Mouse (Mus musculus) adrenal gland, postnatal 10 days (tissue): ENCODE measurements around the gene Ccdc33. TPM values are rescaled to one million over a fixed set of nuclear protein-coding genes. Genes with fewer than 3 reads are reported as not detected.
A peak's percentile ranks its signal among the peaks of the same experiment; 100 is the strongest.

Source experiments
- DNase-seq: peaks from one replicate; pipeline ENCODE4 v3.0.0; 2021; ENCODE audit warnings: mixed read lengths
- total RNA-seq, 2 experiments: library from RNA; stranded (reverse); gene quantifications; 2 replicates each; pipeline ENCODE4 v1.2.3; 2021

Ccdc33 gene
- total RNA-seq, 2 experiments from 2014 or later, result 0.12 TPM; not detected in 1

DNA sequence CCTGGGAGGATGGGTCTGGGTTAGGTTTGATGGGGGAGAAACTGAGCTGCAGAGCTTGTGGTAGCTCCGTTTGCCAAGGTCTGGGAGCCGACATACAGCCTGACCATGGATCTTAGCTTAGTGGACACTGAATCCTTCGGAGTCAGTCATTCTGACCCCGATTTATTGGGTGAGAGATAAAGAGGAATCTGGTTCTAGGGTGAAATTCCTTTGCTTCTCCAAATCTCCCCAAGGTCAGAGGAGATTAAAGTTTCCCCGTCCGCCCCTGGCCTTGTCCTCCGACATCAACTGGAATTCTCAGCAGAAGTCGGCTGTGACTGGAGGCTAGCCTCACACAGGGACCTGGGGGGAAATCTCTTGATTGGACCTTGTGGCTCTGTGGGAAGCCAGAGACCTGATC, 107.1 kb downstream of the Ccdc33 start:
- no peak for DNase-seq

DNA sequence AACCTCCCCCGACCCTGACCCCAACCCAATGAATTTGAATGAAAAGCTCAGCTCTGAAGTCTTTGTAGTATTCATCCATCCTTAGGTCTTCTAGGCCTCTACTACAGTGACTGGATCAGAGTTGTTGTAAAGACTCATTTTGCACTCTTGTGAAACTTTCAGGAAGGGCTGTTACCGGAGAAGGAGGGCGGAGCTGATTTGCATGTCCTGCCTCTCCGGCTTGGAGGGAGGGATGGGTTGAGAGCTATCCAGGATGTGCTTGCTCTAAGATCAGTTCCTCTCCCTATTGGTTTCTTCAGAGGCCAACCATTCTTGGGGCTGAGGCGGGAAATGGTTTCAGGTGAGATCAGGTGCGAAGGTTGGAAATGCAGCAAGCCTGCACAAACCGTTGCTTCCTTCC, 107.6 kb downstream of the Ccdc33 start:
- peak; percentile 67 for DNase-seq

DNA sequence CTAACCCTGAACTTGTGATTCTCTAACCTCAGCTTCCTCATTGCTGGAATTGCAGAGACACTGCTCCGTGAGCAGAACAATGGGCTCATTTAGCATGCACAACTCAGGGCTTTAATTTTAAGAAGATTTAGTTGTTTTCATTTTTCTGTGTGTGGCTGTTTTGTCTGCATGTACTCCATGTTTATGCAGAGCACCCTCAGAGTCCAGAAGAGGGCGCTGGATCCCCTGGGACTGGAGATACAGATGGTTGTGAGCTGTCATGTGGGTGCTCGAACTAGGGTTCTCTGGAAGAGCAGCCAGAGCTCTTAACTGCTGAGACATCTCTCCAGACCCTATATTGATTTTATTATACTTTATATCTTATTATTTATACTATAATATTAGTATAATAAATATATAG, 109.0 kb downstream of the Ccdc33 start:
- DNase-seq, result no peak

DNA sequence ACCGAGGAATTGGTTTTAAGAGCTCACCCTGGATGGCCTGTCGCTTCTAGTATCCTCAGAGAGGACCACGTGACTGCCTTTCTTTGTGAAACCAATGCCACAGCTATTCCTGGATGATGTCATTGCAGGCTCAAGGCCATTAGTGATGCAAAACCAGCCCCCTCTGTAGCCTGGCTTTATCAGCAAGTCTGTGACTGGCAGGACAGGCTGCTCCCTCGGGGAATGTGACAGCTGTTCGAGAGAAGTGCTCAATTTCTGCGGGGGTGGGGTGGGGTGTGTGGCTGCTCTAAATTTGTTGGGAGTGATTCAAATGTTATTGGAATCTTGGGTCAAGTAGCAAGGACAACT, 109.6 kb downstream of the Ccdc33 start:
- peak; percentile 86 for DNase-seq

DNA sequence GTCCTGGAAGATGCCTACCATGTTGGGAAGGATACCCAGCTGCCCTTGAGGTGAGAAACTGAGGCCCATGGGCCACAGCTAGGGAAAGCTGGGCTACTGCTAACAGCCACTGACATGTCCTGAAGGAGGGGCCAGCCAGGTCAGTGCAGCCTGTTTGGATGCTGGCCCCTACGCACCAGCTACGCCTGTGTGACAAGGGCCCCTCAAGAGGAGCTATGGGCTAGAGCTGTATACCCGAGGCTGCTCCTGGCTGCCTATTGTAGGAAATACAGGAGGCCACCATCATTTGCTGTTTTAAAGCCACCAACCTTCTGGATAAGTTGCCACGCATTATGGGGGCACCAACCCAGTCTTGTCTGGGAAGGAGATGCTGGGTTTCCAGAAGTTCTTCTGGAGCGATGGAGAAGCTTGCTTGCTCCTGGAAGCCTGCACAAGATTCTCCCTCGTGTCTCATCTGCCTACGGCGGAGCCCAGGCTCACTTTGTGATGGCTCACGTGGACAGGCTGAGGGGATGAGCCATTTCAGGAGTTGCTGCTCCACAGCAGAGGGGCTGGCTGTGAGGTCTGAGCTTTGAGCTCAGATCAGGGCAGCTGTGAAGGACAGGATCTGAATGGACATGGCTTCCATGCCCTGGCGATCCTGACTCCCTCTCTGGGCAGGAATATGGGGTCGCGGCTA, 110.1 kb downstream of the Ccdc33 start:
- no peak for DNase-seq

DNA sequence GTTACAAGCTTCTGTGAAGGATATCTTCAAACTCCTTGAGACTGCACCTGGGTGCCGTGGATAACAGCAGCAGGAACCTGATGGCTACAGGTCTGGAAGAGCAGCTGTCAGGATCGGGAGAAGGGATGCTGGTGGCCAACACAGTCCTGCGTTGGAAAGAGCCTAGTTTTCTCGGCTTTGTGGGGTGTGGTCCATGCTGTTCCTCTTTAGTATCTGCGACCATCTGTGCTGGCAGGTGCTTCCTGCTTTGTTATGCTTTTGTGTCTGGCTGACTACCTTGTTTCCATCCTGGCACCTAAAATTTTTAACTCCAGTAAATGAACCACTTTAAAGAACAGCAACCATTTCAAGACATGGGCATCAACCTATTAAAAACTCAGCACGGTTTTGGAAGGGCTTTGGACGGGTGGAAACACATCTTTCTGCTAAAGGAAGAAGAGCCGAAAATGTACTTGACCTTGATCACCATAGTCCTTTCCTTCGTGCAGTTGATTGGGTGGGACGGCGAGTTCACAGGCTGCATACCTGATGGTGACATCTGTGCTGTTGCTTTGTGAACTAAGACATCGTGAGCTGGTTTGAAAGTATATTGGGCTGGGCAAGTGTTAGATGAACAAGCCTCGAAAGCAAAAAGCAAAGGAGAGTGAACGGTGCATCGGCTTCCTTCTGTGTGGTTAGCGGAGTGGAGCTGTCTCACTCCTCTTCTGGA, 112.7 kb downstream of the Ccdc33 start, which contains the start of gene Cyp11a1:
TSS of gene Cyp11a1 (plus strand) at position 659 of the 709 bp plus-strand sequence.
- DNase-seq, result no peak

DNA sequence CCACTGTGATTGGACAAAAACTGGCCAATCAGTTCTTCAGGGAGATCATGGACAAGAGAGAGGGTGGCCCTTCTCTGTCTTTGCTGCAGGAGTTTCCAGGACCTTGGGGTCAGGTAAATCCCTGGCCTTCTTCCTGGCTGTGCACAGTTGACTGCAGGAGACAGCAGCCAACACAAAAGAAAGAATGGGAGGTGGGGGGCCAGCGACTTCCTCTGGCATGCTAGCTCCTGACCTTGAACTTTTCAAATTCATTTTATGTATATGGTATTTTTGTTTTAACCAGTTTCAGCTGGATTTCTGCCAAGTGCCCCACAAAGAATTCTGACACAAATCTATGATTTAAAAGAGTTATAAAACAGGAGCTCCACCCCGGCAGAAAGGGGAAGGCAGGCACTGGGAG, 115.4 kb downstream of the Ccdc33 start:
- peak; percentile 75 for DNase-seq

DNA sequence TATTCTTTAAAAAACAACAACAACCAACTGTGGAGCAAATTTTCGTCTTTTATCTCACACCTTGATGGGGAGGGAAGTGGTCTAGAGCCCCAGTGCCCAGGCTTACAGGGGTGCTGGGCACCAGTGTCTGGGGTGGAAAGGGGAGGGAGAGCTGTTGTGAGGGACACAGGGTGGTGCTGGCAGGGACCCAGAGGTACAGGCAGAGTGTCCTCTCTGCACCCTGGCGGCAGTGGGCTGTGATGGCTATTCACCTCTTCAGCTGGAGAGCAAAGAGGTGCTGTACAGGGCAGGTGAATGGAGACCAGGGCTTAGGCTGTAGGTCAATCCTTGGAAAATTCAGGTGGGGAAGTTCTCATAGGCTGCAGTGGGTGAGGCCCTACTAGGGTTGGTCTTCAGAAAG, 118.9 kb downstream of the Ccdc33 start:
- peak; percentile 71 for DNase-seq

DNA sequence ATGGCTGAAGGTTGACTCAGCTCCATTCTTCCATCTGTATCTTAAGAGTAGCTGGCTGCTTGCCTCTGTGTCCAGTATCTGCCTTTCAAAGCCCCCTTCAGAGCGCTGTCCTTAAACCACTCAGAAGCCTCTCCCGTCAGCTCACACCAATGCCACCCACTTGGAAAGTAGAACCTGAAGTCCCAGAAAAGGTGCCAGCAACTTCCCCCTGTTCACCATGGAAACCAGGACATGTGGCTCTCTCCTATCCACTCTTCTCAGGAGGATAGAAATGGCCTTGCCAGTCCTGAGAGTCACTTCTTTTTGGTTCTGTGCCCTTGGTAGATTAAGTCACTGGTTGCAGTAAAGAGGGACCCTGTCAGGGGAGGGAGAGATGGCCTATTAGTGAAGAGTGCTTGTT, 119.9 kb downstream of the Ccdc33 start:
- DNase-seq, result no peak

DNA sequence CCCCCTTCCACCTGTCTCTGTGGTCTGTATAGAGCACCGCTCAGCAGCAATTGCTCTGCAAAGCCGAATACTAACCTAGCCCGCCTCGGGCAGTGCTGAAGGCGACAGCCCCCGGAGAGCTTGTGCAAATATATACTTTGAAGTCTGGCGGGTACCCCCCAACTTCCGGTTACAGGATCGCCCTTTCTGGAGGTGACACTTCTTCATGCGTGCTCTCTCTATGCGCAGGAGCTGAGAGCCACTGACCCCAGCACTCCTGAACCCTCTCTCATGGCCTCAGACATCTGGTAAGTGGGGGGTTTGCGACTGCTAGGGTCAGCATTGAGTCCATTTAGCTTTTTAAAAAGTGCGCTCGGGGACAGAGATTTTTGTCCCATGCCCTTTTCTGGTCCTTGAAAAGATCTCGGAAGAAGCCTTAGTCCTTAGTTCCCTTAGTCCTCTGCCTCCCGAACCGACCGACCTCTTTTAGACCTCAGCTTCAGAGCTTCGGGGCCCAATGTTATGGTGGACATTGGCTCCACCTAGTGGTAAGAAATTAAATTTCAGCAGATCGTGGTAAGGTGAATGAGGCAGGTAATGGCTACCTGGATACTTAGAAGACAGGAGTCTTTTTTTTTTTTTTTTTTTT, 120.5 kb downstream of the Ccdc33 start:
- peak; percentile 65 for DNase-seq

DNA sequence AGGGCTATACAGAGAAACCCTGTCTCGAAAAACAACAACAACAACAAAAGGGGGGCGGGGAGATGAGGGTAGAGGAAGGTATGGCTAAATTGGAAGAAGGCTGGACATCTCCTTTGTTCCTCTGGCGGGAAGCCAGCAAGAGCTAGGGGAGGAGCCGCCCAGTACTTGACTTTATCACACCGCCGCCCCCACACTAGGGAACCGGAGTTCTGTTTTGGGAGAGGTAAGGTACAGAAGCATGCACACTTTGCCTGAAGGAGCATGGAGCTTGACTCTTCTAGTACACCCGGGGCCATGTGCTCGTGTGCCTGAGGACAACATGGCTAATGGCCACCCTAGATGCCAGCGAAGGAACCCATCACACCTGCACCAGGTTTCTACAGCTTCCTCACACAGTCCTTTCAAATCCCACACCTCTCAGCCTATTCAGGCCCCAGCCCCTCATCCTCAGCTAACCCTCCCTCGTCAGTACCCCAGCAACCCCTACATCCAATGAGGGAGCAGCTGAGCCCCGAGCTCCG, 121.1 kb downstream of the Ccdc33 start:
- DNase-seq, result no peak

DNA sequence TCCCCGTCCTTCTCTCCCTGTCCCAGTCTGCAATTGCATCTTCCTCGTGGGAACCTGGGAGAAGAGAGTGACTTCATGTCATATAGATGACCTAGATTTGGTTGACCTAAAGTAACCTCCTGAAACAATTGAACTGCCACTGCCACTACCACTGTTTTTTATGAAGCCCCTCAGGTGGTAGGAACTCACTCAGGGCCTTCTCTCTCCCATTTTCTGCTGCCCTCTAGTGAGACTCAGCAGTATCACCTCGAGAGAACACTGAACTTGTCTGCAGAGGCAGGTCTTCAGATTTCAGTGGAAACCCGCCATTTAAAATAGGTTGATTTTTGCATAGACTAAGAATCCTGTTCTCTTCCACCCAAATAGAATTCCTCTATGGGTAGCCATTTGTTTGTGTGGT, 123.3 kb downstream of the Ccdc33 start:
- no peak for DNase-seq

DNA sequence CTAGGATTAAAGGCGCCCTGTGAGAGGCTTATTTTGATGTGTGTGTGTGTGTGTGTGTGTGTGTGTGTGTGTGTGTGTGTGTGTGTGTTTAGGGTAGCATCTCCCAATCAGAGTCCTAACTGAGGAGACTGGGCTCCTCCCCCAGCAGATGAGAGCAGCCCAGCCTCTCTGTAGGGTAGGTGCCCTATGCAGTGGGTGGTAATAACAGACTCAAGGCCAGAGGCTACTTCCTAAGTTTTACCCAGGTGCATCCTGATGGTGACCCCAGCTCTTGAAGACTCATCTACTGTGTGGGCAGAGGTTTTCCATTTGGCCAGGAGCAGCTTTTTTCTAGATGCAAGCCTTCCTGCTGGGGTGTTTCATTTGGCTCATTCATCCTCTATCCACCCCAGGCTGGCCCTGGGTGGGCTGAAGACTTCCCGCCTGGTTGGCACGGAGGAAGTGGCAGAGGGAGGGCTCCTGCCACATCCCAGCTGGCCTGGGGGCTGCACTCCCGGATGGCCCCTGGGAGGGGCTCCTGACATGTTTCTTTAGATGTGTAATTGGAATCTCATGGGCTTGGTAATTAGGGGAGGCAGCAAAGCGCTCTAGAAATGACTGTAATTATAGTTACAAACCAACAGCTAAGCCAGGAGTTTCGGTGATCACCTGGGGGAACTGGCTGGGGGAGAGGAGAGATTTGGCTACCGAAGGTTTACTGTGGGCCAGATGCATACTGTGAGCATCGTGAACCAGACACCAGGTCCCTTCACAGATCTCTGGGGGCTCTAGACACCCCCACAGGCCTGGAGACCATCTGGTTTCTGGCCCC, 125.6 kb downstream of the Ccdc33 start:
- DNase-seq, result no peak

DNA sequence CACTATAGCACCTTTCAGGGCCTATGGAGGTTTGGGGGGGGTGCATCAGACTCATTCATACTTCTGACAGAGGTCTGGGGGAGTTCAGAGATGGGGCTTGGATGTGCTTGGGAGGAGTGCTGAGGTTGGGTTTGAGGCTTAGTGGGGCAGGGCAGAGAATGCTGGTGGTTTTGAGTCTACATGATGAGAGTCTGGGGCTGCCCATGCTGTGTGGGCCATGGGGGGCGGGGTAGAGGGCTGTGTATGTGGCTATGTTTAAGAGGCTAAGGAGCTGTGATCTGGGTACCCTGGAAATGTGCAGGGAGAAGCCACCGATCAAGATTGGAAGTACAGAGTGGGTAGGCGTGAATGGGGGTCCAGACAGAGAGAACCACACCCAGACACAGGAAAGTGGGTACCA, 126.6 kb downstream of the Ccdc33 start:
- DNase-seq, result no peak

DNA sequence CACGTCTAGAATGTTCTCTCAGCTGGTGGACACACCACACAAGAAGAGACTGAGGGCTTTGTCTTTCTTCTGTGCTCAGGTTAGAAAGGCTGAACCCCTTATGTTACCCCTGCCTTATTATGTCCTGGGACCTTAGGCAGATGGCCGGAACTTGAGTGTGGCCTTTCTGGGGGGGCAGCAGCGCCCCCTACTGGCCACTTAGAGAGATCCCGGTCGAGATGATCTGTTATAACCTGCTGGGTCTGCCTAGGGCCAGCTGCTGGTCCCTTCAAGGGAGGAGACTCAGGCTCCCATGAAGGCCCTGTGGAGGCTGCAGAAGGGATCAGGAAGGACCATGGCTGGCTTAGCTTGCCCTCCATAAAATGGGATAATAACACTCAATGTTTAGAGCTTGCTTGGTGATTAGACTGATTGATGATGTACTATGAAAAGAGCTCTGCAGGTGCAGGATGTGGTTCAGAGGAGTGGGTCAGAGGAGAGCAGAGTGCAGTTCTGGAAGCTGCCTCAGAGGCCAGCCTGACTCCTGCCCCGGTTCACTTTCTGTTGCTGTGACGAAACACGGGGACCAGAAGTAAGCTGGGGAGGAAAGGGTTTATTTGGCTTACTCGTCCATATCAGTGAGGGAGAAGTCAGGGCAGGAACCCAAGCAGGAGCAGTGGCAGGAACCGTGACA, 128.0 kb downstream of the Ccdc33 start:
- DNase-seq, result peak; percentile 69

DNA sequence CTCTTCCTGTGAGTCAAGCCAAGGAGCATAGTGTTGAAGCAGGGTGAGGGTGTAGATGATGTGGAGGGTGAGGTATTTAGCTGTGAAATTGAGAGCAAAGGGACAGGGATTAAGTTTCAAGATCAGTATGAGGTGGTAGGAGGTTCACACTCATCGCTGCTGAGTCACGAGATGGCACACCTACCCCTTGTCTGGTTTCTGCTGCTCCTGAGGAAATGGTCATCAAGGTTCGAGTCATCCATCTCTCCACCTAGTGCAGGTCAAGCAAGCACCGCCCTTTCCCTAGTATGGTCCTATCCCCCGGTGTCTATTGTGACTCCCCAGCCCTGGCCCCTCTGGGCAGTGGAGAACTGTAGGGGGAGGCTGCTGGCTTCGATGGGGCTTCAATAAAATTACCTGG, 129.3 kb downstream of the Ccdc33 start:
- DNase-seq, result no peak

DNA sequence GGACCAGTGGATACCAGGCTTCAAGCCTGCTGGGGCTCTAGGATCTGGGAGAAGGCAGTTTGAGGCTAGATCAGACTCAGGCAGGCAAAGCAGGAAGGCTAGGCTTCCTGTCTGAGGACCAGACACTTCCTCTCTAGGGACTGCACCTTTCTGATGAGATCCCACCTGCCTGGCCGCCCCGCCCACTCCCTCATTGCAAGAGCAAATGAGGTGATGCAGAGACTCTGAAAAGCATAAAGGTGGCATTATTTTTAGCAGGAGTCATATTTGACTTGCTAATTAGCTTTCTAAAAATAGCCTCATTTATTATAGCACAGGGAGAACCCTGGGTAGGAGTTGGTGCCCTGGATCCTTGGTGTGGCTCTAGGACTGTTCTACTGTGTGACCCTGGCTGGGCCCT, 130.5 kb downstream of the Ccdc33 start:
- DNase-seq, result no peak

DNA sequence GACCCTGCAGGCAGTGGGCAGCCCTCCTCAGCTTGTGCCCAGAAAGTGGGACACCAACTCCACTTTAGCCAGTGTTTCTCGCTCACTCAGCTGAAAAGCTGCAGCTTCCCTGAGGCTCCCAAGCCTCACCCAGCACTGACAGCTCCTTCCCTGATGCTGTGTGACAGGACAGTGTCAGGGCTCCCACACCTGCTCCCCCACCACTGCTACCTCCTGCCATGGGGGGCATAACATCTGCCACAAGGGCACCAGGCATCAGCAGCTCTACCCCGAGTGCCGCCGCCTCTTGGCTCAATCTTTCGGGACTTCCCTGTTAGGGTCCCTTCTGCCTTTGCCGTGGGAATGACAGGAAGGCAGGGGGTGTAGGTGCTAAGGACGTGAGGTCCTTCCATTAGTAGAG, 132.3 kb downstream of the Ccdc33 start:
- DNase-seq, result no peak

DNA sequence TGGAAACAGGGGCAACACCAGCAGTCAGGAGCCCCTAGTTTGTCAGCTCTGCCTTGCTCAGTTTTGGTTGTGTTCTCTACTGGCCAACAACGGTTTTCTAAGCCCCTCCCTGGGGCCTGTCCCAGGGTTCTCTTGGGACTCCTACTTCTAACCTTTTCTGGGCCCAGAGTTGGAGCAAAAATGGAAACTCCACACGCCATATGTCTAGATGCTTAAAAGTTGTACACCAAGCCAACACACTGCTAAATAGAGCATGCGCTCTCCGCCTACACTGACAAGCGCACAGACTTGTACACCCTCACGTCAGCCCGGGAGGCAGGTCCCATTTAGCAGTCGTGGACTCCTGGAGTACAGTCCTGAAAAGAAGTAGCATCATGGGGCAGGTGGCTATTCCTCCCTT, 133.3 kb downstream of the Ccdc33 start:
- DNase-seq, result no peak

DNA sequence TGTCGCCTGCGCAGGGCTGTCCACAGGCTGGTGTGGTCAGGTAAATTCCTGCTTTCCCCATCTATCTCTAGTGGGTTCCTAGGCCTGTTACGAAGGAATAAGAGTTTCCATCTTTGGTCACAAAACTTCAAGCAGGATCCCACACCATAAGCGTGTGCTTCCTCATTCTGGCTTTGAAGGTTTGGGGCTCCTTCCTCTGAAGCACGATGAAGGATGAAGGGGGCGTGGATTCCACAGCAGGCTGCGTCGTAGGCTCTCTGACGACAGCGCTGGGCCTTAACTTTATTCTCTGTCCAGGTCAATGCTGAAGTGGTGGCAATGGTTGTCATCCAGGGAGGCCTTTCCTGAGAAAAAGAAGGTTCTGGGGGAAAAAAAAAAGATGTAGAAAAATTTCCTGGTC, 138.1 kb downstream of the Ccdc33 start:
- DNase-seq, result no peak

DNA sequence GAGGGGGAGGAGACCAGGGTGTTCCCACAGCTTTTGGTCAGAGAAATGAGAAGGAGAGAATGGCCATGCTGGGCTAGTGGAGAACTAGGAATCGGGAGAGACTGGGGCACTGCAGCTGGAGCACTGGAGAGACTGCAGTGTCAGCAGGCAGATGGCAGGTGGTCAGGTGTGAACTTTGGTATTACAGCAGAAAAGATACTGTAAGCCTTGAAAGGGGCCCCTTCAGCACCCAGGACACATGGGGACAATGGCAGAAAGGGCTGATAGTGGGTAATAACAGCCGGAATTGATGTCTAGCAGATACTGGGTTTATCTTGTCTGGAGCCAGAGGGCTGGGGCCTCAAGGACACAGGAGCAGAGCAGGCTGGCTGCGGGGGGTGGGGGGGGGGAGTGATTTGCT, 139.8 kb downstream of the Ccdc33 start:
- DNase-seq, result no peak
